Mouse (Mus musculus): ENCODE results near the gene Aldh9a1. TPM values are rescaled to one million over a fixed set of nuclear protein-coding genes. Genes with fewer than 3 reads are reported as not detected.

Gene Aldh9a1
- total RNA-seq (2023), result 44.2 TPM

GRCm38 (mm10) chr1:167349815-167350596 lies at the start of gene Aldh9a1:
Gene Aldh9a1 (plus strand): TSS chr1:167349991.

GRCm38 (mm10) chr1:167308261-167309054 lies 41.3 kb upstream of the Aldh9a1 start, which contains the start of gene Tmco1:
Gene Tmco1 (plus strand): TSS chr1:167308378.

DNA sequence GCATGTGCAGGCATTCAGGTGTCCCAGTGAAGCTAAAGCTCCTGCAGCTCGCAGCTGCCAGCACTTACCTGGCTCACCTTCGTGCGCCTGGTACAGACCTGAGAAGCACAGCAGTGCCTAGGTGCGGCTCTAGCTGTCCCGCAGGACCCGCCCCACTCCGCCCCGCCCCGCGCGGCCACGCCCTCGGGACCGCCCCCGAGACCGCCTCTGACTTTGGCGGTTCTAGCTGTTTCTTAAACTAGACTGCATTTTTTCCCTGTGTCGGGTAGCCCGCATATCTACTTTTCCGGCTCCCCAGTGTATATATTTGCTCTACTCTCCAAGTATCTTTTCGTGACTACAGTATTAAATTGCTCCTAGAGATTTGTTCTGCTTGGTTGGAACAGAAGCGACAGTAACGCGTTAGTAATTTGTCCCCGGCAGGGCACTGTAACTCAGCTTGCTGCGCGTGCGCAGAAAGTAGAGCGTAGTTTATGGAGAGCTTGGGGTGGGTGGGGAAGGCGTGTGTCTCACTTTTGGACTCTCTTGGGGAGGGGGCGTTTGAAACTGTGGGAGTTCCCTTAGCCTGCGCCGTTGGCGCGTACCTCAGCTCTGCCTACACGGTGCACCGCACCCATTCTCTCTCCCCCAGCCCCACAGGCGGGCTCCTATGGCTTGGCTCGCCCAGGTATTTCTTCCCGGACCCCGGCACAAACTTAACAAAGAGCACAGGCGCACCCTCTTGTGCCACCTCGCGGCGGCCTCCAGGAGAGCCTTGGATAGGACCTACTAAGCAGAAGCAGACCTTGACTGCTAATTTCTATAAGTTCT lies 44.1 kb downstream of the Aldh9a1 start, which contains the start of gene Mgst3:
Gene Mgst3, minus strand, starts transcription at position 159 of the 810 bp plus-strand sequence.

Other genes starting within 250 kb of the Aldh9a1 start
- 77.6 TPM for gene Uck2, start 64.7 kb upstream of the Aldh9a1 start, total RNA-seq (2023)
- gene Tmco1, start 41.6 kb upstream of the Aldh9a1 start, total RNA-seq (2023), result 32.8 TPM
- gene Mgst3, start 43.9 kb downstream of the Aldh9a1 start, total RNA-seq (2023), result 3.1 TPM
- not detected for gene Lrrc52, start 116.8 kb downstream of the Aldh9a1 start, total RNA-seq (2023)
- gene Rxrg, start 248.4 kb downstream of the Aldh9a1 start, total RNA-seq (2023), result not detected

Data from CD4-positive naive resting alpha-beta T cell, adult 57 days (primary cell).